11 mouse cellular contexts compared by ENCODE assay signal in genomic region chr13:113602882-113603342, GRCm38 (mm10). TPM values are rescaled to one million over a fixed set of nuclear protein-coding genes. Genes with fewer than 3 reads are reported as not detected.
A peak's percentile ranks its signal among the peaks of the same experiment; 100 is the strongest.
DNase-seq lines count a peak whose midpoint lies in the region; ATAC-seq and TF ChIP-seq lines count a peak whose summit lies in the region.
"Had no signal": no experiment of that assay in that cellular context is flagged by ENCODE, and none has a peak within 500 bp of the region (broad histone marks: within the 10 kb centered on the region; RNA-seq: fewer than 3 reads in every experiment).

No protein-coding gene starts in this region.

- peaks cover 23% of the 10 kb centered on the region for H3K4me1 ChIP-seq in hindbrain, embryonic 12.5 days
- no peaks in the 10 kb centered on the region for H3K4me1 ChIP-seq in hindbrain, embryonic 11.5 days (replicated peaks; ENCODE audit: control insufficient read depth, insufficient read depth, low read length)
- peaks cover 45% of the 10 kb centered on the region for H3K4me1 ChIP-seq in kidney, postnatal 0 days (replicated peaks; ENCODE audit: insufficient read depth, low read length)

- no peak for DNase-seq in hindbrain, embryonic 11.5 days (ENCODE audit: low spot score)
- peak; percentile 11 for DNase-seq in urinary bladder, postnatal 25 days (ENCODE audit: low spot score)
- DNase-seq in urinary bladder, postnatal 10 days (ENCODE audit: low spot score), result no peak
- DNase-seq in kidney, postnatal 0 days (ENCODE audit: low spot score), result no peak
- no peak for DNase-seq in c-Kit-positive CD71-positive TER-119-positive erythroid progenitor cells, embryonic 14.5 days (ENCODE audit: low spot score)
- no peak for DNase-seq in retina, postnatal 1 day
- DNase-seq in ovary, postnatal 36 days (ENCODE audit: low spot score), result no peak
- DNase-seq: thymus, postnatal 25 days had no signal

- H3K9ac ChIP-seq in hindbrain, embryonic 12.5 days, result no peak overlapping the region
- no peak overlapping the region for H3K9ac ChIP-seq in hindbrain, embryonic 11.5 days (ENCODE audit: low read depth, low read length)
- H3K9ac ChIP-seq in kidney, postnatal 0 days (ENCODE audit: low read depth, low read length), result no peak overlapping the region
- H3K9ac ChIP-seq: embryonic facial prominence, embryonic 15.5 days had no signal

- no peak overlapping the region for H3K4me3 ChIP-seq in hindbrain, embryonic 12.5 days
- H3K4me3 ChIP-seq in hindbrain, embryonic 11.5 days (ENCODE audit: low read depth, low read length), result no peak overlapping the region
- no peak overlapping the region for H3K4me3 ChIP-seq in kidney, postnatal 0 days (replicated peaks; ENCODE audit: low read depth, low read length)
- H3K4me3 ChIP-seq: embryonic facial prominence, embryonic 15.5 days; megakaryocyte, embryonic 14.5 days had no signal

- no peaks in the 10 kb centered on the region for H3K9me3 ChIP-seq in hindbrain, embryonic 12.5 days (replicated peaks)
- H3K9me3 ChIP-seq in hindbrain, embryonic 11.5 days (ENCODE audit: control insufficient read depth, low read length), result no peaks in the 10 kb centered on the region
- H3K9me3 ChIP-seq in kidney, postnatal 0 days (replicated peaks; ENCODE audit: low read length), result no peaks in the 10 kb centered on the region
- H3K9me3 ChIP-seq: embryonic facial prominence, embryonic 15.5 days had no signal

- no peaks in the 10 kb centered on the region for H3K27me3 ChIP-seq in hindbrain, embryonic 12.5 days
- no peaks in the 10 kb centered on the region for H3K27me3 ChIP-seq in hindbrain, embryonic 11.5 days (ENCODE audit: control insufficient read depth, insufficient read depth, low read length)
- H3K27me3 ChIP-seq in kidney, postnatal 0 days (ENCODE audit: insufficient read depth, low read length), result no peaks in the 10 kb centered on the region
- H3K27me3 ChIP-seq: embryonic facial prominence, embryonic 15.5 days; megakaryocyte, embryonic 14.5 days had no signal

- H3K36me3 ChIP-seq in hindbrain, embryonic 12.5 days, result no peaks in the 10 kb centered on the region
- H3K36me3 ChIP-seq in hindbrain, embryonic 11.5 days (ENCODE audit: control insufficient read depth, insufficient read depth, low read length), result no peaks in the 10 kb centered on the region
- H3K36me3 ChIP-seq in kidney, postnatal 0 days (ENCODE audit: insufficient read depth, low read length), result 0 out of 2 replicates have a peak, but pooled peaks cover 4% of the 10 kb centered on the region

- no peak for ATAC-seq in hindbrain, embryonic 12.5 days (ENCODE audit: low FRiP score)
- ATAC-seq in hindbrain, embryonic 11.5 days (ENCODE audit: low FRiP score), result no peak
- peak; percentile 34; the same call in 1 of the 2 replicates for ATAC-seq in kidney, postnatal 0 days (replicated peaks; ENCODE audit: low FRiP score, low read depth)

- no peak for TF ChIP-seq CTCF in kidney, postnatal 0 days (IDR thresholded peaks at IDR 0.05; ENCODE audit: low read depth)

- 0 out of 2 replicates have a peak overlapping the region, but pooled peaks have one; percentile 44 for H3K27ac ChIP-seq in hindbrain, embryonic 12.5 days
- H3K27ac ChIP-seq in hindbrain, embryonic 11.5 days (ENCODE audit: low read depth, low read length), result no peak overlapping the region
- H3K27ac ChIP-seq in kidney, postnatal 0 days, result peak overlapping the region; percentile 51; the same call in 1 of the 2 replicates
- H3K27ac ChIP-seq: embryonic facial prominence, embryonic 15.5 days had no signal

- WGBS in hindbrain, embryonic 12.5 days, result 87% methylated on average over 17 of the region's 17 CpGs
- 87% methylated on average over 17 of the region's 17 CpGs for WGBS in hindbrain, embryonic 11.5 days
- 71% methylated on average over 17 of the region's 17 CpGs for WGBS in kidney, postnatal 0 days

- no peak overlapping the region for H3K4me2 ChIP-seq in hindbrain, embryonic 12.5 days (replicated peaks)
- no peak overlapping the region for H3K4me2 ChIP-seq in hindbrain, embryonic 11.5 days (replicated peaks; ENCODE audit: low read depth, low read length)
- no peak overlapping the region for H3K4me2 ChIP-seq in kidney, postnatal 0 days (ENCODE audit: low read length)
- H3K4me2 ChIP-seq: embryonic facial prominence, embryonic 15.5 days had no signal

RNA-seq across cellular contexts. Expression of gene Snx18, which starts 15.5 kb away (rescaled TPM):
- 30.6 and 31.1 TPM in 2 replicates for polyA plus RNA-seq in hindbrain, embryonic 12.5 days (2016; fragmentation: Nextera tagmentation; extraction: Ambion mirVana)
- 22.0 and 25.8 TPM in 2 replicates for polyA plus RNA-seq in hindbrain, embryonic 11.5 days (2014; fragmentation: Nextera tagmentation; extraction: Ambion mirVana)
- polyA plus RNA-seq in kidney, postnatal 0 days (2015; fragmentation: Nextera tagmentation; extraction: Ambion mirVana), result 31.2 and 34.8 TPM in 2 replicates
